Mouse (Mus musculus) heart, embryonic 11.5 days (tissue): ENCODE results near the gene Fam76b. TPM values are rescaled to one million over a fixed set of nuclear protein-coding genes. Genes with fewer than 3 reads are reported as not detected.

Experiments used
- ATAC-seq: fragments of 200-750 bp; cut with Nextera tagmentation; replicated peaks from 2 replicates; pipeline ENCODE4 v1.8.0; 2017; ENCODE audit warnings: moderate library complexity; ENCODE audit not compliant: insufficient number of reproducible peaks, low FRiP score, low TSS enrichment
- H3K27ac ChIP-seq: fragments of 300-500 bp; sonication (generic); 2 replicates; pipeline ENCODE4 v1.5.1; 2014; ENCODE audit warnings: mild to moderate bottlenecking, low read depth, low read length
- H3K27me3 ChIP-seq: fragments of 300-500 bp; sonication (generic); 2 replicates; pipeline ENCODE4 v1.6.1; 2014; ENCODE audit warnings: mild to moderate bottlenecking, low read length, mixed read lengths; ENCODE audit not compliant: control insufficient read depth, insufficient read depth
- H3K36me3 ChIP-seq: fragments of 300-500 bp; sonication (generic); 2 replicates; pipeline ENCODE4 v1.6.1; 2014; ENCODE audit warnings: mild to moderate bottlenecking, low read length, moderate library complexity, mixed read lengths; ENCODE audit not compliant: control insufficient read depth, insufficient read depth
- H3K4me1 ChIP-seq: fragments of 300-500 bp; sonication (generic); 2 replicates; pipeline ENCODE4 v1.6.1; 2014; ENCODE audit warnings: low read length; ENCODE audit not compliant: control insufficient read depth, insufficient read depth
- H3K4me2 ChIP-seq: fragments of 300-500 bp; sonication (generic); 2 replicates; pipeline ENCODE4 v1.6.1; 2014; ENCODE audit warnings: mild to moderate bottlenecking, moderate library complexity
- H3K4me3 ChIP-seq: fragments of 300-500 bp; sonication (generic); 2 replicates; pipeline ENCODE4 v1.5.1; 2014; ENCODE audit warnings: low read depth, low read length
- H3K9ac ChIP-seq: fragments of 300-500 bp; sonication (generic); 2 replicates; pipeline ENCODE4 v1.6.1; 2014; ENCODE audit warnings: mild to moderate bottlenecking, low read depth, low read length, moderate library complexity
- H3K9me3 ChIP-seq: fragments of 300-500 bp; sonication (generic); replicated peaks from 2 replicates; pipeline ENCODE4 v1.6.1; 2016; ENCODE audit warnings: low read length; ENCODE audit not compliant: control insufficient read depth
- WGBS: fragments of 180-500 bp; shearing (Covaris S2); extraction: QIAGEN DNeasy Blood & Tissue Kit; methylation state at CpG from one replicate; pipeline ENCODE4 v1.1.7; 2014; ENCODE audit not compliant: insufficient replicate concordance; 5-methylcytosine and 5-hydroxymethylcytosine counted together
- polyA plus RNA-seq: library from polyadenylated mRNA; unstranded; fragments of >200 nt; fragmentation: Nextera tagmentation; extraction: Ambion mirVana; gene quantifications from 2 replicates; pipeline ENCODE4 v1.2.1, GENCODE M21; 2014

Fam76b gene
- polyA plus RNA-seq, 1 experiment from 2014 or later = 16.8 TPM

DNA sequence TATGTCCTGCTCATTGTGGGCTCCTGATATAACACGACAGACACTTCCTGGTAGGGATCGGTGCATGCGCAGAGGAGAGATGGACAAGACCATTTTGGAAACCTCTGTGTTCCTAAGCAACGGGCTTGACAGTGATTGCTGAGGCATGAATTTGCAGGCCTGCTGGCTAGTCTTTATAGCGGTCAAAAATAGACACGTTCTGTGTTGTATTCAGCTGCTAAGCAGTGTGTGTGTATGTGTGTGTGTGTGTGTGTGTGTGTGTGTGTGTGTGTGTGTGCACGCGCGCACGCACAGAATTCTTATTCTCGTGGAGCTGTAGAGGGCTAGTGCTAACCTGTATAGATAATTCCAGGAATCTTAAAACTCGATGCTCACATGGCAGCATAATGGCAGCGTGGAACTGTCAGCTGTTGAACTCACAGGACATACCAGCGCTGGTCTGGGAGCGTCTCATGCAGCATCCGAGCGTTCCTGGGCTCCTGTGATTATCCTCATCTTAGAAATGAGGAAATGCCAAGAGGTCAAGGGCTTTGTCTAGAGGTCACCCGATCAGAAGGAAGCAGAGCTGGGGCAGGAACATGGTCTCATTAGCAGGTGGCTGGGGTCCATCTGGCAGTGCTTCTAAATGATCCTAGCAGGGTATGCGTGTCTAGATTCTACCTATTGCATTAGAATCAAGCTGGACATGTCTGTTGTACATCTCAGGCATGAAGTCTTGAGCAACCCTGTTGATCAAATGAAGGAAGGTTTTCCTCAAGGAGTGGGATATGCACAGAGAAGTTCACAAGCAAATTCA is 71.2 kb downstream of the Fam76b start:
- H3K27ac ChIP-seq = no peak overlapping the region
- no peaks in the 10 kb centered on the region for H3K9me3 ChIP-seq
- 61% methylated on average over 19 of the region's 19 CpGs for WGBS
- no peak overlapping the region for H3K4me3 ChIP-seq
- no peak overlapping the region for H3K9ac ChIP-seq
- ATAC-seq = no peak
- 0 out of 2 replicates have a peak overlapping the region, but pooled peaks have one; percentile 12 for H3K4me2 ChIP-seq
- no peaks in the 10 kb centered on the region for H3K27me3 ChIP-seq
- H3K4me1 ChIP-seq = no peaks in the 10 kb centered on the region
- H3K36me3 ChIP-seq = no peaks in the 10 kb centered on the region

DNA sequence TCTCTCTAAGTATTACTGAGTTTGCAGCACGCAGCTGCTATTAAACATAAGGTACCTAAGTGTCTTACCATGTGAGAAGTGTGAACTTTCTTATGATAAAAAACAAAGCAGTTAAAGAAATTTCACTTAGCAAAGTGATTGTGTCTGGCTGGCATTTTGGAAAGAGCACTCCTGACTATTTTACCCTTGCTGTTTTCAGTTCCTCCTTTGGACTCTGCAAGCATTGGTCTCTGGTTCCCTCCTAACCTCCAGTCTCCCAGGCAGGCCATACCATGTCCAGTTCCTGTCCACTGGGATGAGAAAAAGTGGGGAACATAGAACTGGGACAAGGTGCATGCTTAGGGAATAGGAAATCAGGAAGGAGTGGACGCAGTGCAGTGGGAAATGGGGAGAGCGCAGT is 74.5 kb downstream of the Fam76b start:
- Histone ChIP-seq H3K36me3 (no peaks in the 10 kb centered on the region), H3K4me2 (no peak overlapping the region), H3K4me1 (no peaks in the 10 kb centered on the region), H3K9me3 (no peaks in the 10 kb centered on the region), H3K9ac (no peak overlapping the region), H3K27ac (no peak overlapping the region), H3K27me3 (no peaks in the 10 kb centered on the region), H3K4me3 (no peak overlapping the region)
- ATAC-seq = no peak
- 95% methylated on average over 3 of the region's 3 CpGs for WGBS

DNA sequence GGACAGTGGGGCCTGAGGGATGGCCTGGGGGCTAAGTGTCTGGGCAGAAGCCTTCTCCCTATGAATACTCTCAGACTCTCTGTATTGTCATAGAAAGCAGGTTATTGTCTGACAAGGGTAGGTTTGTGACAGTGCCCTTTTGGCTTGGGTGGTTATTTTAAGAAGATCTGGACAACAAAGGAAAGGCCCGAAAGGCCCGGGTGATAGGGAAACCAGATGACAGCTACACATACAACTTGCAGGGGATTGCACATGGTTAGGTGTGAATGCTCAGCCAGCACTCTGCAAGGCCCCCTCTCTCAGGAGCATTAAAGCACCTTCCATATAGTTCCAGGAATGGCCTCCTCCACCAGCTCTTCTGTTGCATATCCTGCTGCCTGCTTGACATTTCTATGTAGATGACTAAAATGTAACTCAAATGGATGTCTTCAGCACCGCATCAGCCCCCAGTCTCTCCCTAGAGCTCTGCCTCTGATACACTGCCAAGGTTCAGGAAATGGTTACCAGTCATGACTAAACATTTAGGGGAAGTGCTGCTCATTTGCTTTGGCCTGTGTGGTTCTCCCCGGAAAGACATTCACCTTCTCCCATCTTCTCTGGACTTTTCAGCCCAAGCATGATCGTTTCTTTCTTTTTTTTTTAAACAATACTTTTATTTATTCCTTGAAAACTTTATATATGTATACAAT is 76.7 kb downstream of the Fam76b start:
- no peaks in the 10 kb centered on the region for H3K27me3 ChIP-seq
- 70% methylated on average over 5 of the region's 5 CpGs for WGBS
- ATAC-seq = no peak
- no peak overlapping the region for H3K27ac ChIP-seq
- H3K9me3 ChIP-seq = no peaks in the 10 kb centered on the region
- H3K36me3 ChIP-seq = no peaks in the 10 kb centered on the region
- H3K4me2 ChIP-seq = no peak overlapping the region
- H3K4me3 ChIP-seq = no peak overlapping the region
- no peak overlapping the region for H3K9ac ChIP-seq
- H3K4me1 ChIP-seq = no peaks in the 10 kb centered on the region

Other genes with a start within 250 kb of the Fam76b start
- 56.0 and 60.4 TPM in 2 replicates for gene Mtmr2, start 79.3 kb upstream of the Fam76b start, polyA plus RNA-seq
- gene Cep57, start 609 bp upstream of the Fam76b start, polyA plus RNA-seq = 40.1 and 45.2 TPM in 2 replicates